Mouse (Mus musculus): ENCODE measurements around the gene Atp8a1. TPM values are rescaled to one million over a fixed set of nuclear protein-coding genes. Genes with fewer than 3 reads are reported as not detected.

Atp8a1 gene
- polyA plus RNA-seq, 1 experiment from 2014 or later = 53.6 TPM

Small RNAs within 50 kb of the gene (microRNA-seq; reads per million reads assigned to microRNA genes)
- gene Gm23617 = not detected

Other genes starting within 250 kb of the Atp8a1 start
- gene Shisa3, start 239.6 kb downstream of the Atp8a1 start, polyA plus RNA-seq (2015; fragmentation: Nextera tagmentation; extraction: Ambion mirVana) = 2.8 and 3.1 TPM in 2 replicates
- gene Gm5108, start 94.2 kb upstream of the Atp8a1 start, polyA plus RNA-seq (2015; fragmentation: Nextera tagmentation; extraction: Ambion mirVana) = not detected in 2 replicates
- not detected in 2 replicates for gene Gm21905, start 99.0 kb upstream of the Atp8a1 start, polyA plus RNA-seq (2015; fragmentation: Nextera tagmentation; extraction: Ambion mirVana)
- not detected in 2 replicates for gene Grxcr1, start 184.4 kb upstream of the Atp8a1 start, polyA plus RNA-seq (2015; fragmentation: Nextera tagmentation; extraction: Ambion mirVana)

Data from lung, embryonic 15.5 days (tissue).